Mouse (Mus musculus) liver, embryonic 14.5 days (tissue): ENCODE data around the gene Nccrp1.

Source experiments
- CTCF ChIP-seq: IDR thresholded peaks from 2 replicates; pipeline ENCODE4 v1.5.1; 2016; ENCODE audit warnings: antibody characterized with exemption, low read depth, control low read depth
- EP300 ChIP-seq: IDR thresholded peaks from 2 replicates; pipeline ENCODE4 v1.6.1; 2016; ENCODE audit warnings: antibody characterized with exemption, low read depth

DNA sequence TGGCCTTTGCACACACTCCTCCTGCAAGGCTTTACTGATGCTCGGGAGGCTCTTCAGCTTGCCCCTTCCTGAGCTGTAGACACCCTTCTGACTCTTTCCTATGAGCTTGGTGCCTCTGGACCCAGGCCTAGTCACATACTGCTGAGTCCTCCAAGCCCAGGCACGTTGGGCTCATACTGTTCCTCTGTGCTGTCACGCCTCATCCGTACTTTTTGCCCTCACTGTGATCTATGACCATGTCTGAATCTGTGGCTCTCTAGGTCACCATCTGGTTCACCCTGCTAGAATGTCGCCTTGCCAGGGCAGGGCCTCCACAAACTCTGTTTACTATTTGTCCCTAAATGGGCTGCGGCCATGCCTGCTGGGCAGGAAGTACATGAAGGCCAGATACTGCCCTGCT, 6.0 kb upstream of the Nccrp1 start:
- TF ChIP-seq CTCF: no peak
- TF ChIP-seq EP300: no peak
